Mouse (Mus musculus) cerebellum, adult 2 months (tissue): Measurements from ENCODE around the gene Ghrh. TPM values are rescaled to one million over a fixed set of nuclear protein-coding genes. Genes with fewer than 3 reads are reported as not detected.
A peak's percentile ranks its signal among the peaks of the same experiment; 100 is the strongest.

Experiments
- DNase-seq, 2 experiments: peaks; one replicate each; pipeline ENCODE4 v3.0.0; 2021
- H3K27ac ChIP-seq: fragments of 200-500 bp; 2 replicates; pipeline ENCODE4 v1.5.1; 2012; ENCODE audit warnings: low read length, control low read depth, inconsistent platforms; ENCODE audit not compliant: insufficient read depth
- H3K27me3 ChIP-seq: fragments of 200-500 bp; 2 replicates; pipeline ENCODE4 v1.6.1; 2012; ENCODE audit warnings: inconsistent platforms, mild to moderate bottlenecking, low read length, moderate library complexity; ENCODE audit not compliant: control insufficient read depth, insufficient read depth
- H3K4me1 ChIP-seq: fragments of 200-500 bp; 2 replicates; pipeline ENCODE4 v1.6.1; 2011; ENCODE audit warnings: low read length; ENCODE audit not compliant: control insufficient read depth, insufficient read depth
- H3K4me3 ChIP-seq: fragments of 200-500 bp; replicated peaks from 2 replicates; pipeline ENCODE3; 2011; ENCODE audit warnings: mild to moderate bottlenecking, low read depth, low read length, control low read depth; ENCODE audit not compliant: insufficient read depth
- CTCF ChIP-seq: fragments of 200-500 bp; IDR thresholded peaks from 2 replicates; pipeline ENCODE4 v1.5.1; 2011; ENCODE audit warnings: low read depth, mild to moderate bottlenecking, control low read depth, low read length, moderate library complexity, borderline replicate concordance; ENCODE audit not compliant: insufficient read depth
- POLR2A ChIP-seq: fragments of 200-500 bp; IDR thresholded peaks from 2 replicates; pipeline ENCODE4 v1.6.1; 2011; ENCODE audit warnings: low read length, control low read depth, borderline replicate concordance; ENCODE audit not compliant: insufficient read depth
- WGBS: fragments of 180-500 bp; shearing (Covaris S2); methylation state at CpG from one replicate; pipeline ENCODE4 v1.1.7; 2018; 5-methylcytosine and 5-hydroxymethylcytosine counted together
- polyA plus RNA-seq: library from polyadenylated mRNA; depleted of rRNA; stranded (reverse); fragments of >200 nt; gene quantifications from 2 replicates; pipeline ENCODE4 v1.2.3, GENCODE M21; 2012; rRNA removed

Gene Ghrh
- polyA plus RNA-seq, 1 experiment, result 0.28 TPM

- WGBS, result 82% methylated on average over 7 of the region's 7 CpGs
- Histone ChIP-seq H3K27me3 (no peaks in the 10 kb centered on the region), H3K27ac (no peak overlapping the region), H3K4me3 (no peak overlapping the region), H3K4me1 (no peaks in the 10 kb centered on the region)
- no peak for TF ChIP-seq CTCF
- TF ChIP-seq POLR2A, result no peak
- no peak for DNase-seq
Measured at GRCm38 (mm10) chr2:157296105-157296689, 51.1 kb downstream of the Ghrh start.

- H3K4me3 ChIP-seq, result no peak overlapping the region
- H3K27ac ChIP-seq, result no peak overlapping the region
- no peaks in the 10 kb centered on the region for H3K27me3 ChIP-seq
- DNase-seq, result peak; percentile 42 to 64
- 8% methylated on average over 2 of the region's 2 CpGs for WGBS
- H3K4me1 ChIP-seq, result no peaks in the 10 kb centered on the region
- TF ChIP-seq CTCF, result peak; percentile 72
- no peak for TF ChIP-seq POLR2A
Measured at GRCm38 (mm10) chr2:157292093-157292492, 55.2 kb downstream of the Ghrh start.

GRCm38 (mm10) chr2:157288996-157289395 is 58.3 kb downstream of the Ghrh start:
- H3K27me3 ChIP-seq, result no peaks in the 10 kb centered on the region

GRCm38 (mm10) chr2:157287542-157287941 is 59.8 kb downstream of the Ghrh start:
- H3K27ac ChIP-seq, result no peak overlapping the region
- peak; percentile 40 to 43 for DNase-seq
- peaks cover 2% of the 10 kb centered on the region; the same call in 1 of the 2 replicates for H3K4me1 ChIP-seq
- TF ChIP-seq CTCF (peak; percentile 68), POLR2A (no peak)
- H3K4me3 ChIP-seq, result no peak overlapping the region
- no peaks in the 10 kb centered on the region for H3K27me3 ChIP-seq
- WGBS, result 12% methylated on average over 3 of the region's 3 CpGs

More at GRCm38 (mm10) chr2:157288996-157289395, 58.3 kb downstream of the Ghrh start:
- no peak for DNase-seq
- Histone ChIP-seq H3K4me1 (0 out of 2 replicates have a peak, but pooled peaks cover 2% of the 10 kb centered on the region), H3K27ac (no peak overlapping the region), H3K4me3 (no peak overlapping the region)
- 79% methylated on average over 5 of the region's 5 CpGs for WGBS
- TF ChIP-seq POLR2A, result no peak
- no peak for TF ChIP-seq CTCF

- WGBS, result 91% methylated on average over 6 of the region's 6 CpGs
- TF ChIP-seq CTCF, result no peak
- no peak for TF ChIP-seq POLR2A
Measured at GRCm38 (mm10) chr2:157283321-157283720, 64.0 kb downstream of the Ghrh start.

More at GRCm38 (mm10) chr2:157283321-157283720, 64.0 kb downstream of the Ghrh start:
- H3K4me3 ChIP-seq, result no peak overlapping the region
- no peaks in the 10 kb centered on the region for H3K27me3 ChIP-seq
- DNase-seq, result no peak
- no peak overlapping the region for H3K27ac ChIP-seq
- H3K4me1 ChIP-seq, result peaks cover 2% of the 10 kb centered on the region

Other genes starting within 250 kb of the Ghrh start
- 22.4 and 22.6 TPM in 2 replicates for gene Samhd1, start 212.2 kb downstream of the Ghrh start, polyA plus RNA-seq
- gene Rbl1, start 143.0 kb downstream of the Ghrh start, polyA plus RNA-seq, result 2.8 and 3.1 TPM in 2 replicates
- gene Rpn2, start 68.5 kb downstream of the Ghrh start, polyA plus RNA-seq, result 143 and 152 TPM in 2 replicates
- 1.1 and 1.3 TPM in 2 replicates for gene Mroh8, start 68.0 kb downstream of the Ghrh start, polyA plus RNA-seq
- 96.2 and 101 TPM in 2 replicates for gene Manbal, start 20.1 kb upstream of the Ghrh start, polyA plus RNA-seq
- gene Src, start 70.9 kb upstream of the Ghrh start, polyA plus RNA-seq, result 47.0 and 48.3 TPM in 2 replicates
- 162 and 198 TPM in 2 replicates for gene Nnat, start 212.6 kb upstream of the Ghrh start, polyA plus RNA-seq
- gene Blcap, start 223.8 kb upstream of the Ghrh start, polyA plus RNA-seq, result 124 and 133 TPM in 2 replicates